Comparison of ENCODE assay signal across 8 mouse cellular contexts in the genomic region with DNA sequence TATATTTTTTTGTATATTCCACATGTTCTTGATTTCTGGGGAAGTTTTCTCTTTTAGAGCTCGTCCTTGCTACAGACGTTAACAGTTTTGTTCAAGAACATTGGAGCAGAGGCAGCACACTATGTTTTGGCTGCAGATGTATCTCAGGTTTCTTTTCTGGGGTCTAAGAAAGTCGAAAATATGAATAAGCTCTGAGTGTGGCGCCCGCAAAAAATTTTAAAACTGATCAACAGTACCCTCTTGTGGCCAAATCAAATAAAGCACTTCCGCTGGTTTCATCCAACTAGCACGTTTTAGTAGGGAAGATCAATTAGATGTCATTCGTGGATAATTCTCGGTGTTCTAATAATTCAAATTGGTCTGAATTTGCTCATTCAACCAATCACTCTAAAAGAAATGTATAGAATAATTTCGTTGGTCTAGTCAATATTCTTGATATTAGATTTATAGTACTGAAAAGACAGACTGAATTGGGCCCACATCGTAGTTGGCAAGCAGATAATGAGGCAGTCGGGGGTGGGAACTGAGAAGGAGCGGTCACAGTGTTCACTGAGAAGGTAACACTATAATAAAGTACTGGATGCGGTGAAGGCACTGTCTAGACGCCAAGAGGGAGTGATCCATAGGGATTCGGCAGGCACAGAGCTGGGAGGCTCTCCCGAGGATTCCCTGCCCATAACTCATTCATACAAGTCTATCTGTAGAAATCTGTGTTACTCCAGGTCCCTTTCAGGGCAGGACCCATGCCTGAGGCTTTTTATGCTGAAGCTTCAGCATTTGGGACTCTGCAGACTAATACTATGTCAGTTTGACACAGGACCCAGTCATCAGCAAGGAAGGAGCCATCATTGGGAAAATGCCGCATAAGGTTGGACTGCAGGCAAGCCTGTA. TPM values are rescaled to one million over a fixed set of nuclear protein-coding genes. Genes with fewer than 3 reads are reported as not detected.
DNase-seq lines count a peak whose midpoint lies in the region; ATAC-seq and TF ChIP-seq lines count a peak whose summit lies in the region.

No protein-coding gene starts in this region.

- H3K4me1 ChIP-seq in hindbrain, postnatal 0 days (ENCODE audit: insufficient read depth, low read length), result no peaks in the 10 kb centered on the region
- no peaks in the 10 kb centered on the region for H3K4me1 ChIP-seq in limb, embryonic 12.5 days (replicated peaks)

- peak overlapping the region; percentile 27 for H3K4me2 ChIP-seq in hindbrain, postnatal 0 days (ENCODE audit: low read depth, low read length)
- no peak overlapping the region for H3K4me2 ChIP-seq in limb, embryonic 12.5 days

- H3K27me3 ChIP-seq in hindbrain, postnatal 0 days (ENCODE audit: insufficient read depth, low read length), result no peaks in the 10 kb centered on the region
- H3K27me3 ChIP-seq in limb, embryonic 12.5 days, result no peaks in the 10 kb centered on the region

- no peaks in the 10 kb centered on the region for H3K9me3 ChIP-seq in hindbrain, postnatal 0 days (ENCODE audit: low read length)
- H3K9me3 ChIP-seq in limb, embryonic 12.5 days, result no peaks in the 10 kb centered on the region

- H3K9ac ChIP-seq in hindbrain, postnatal 0 days (replicated peaks; ENCODE audit: low read length), result no peak overlapping the region
- H3K9ac ChIP-seq in limb, embryonic 12.5 days (replicated peaks), result no peak overlapping the region

- ATAC-seq in hindbrain, postnatal 0 days, result peak; percentile 70
- peak; percentile 37; the same call in 1 of the 2 replicates for ATAC-seq in limb, embryonic 12.5 days (ENCODE audit: insufficient number of reproducible peaks, insufficient read depth, low FRiP score, low TSS enrichment, low read depth)

- WGBS in hindbrain, postnatal 0 days, result 39% methylated on average over 18 of the region's 18 CpGs
- WGBS in limb, embryonic 12.5 days, result 42% methylated on average over 18 of the region's 18 CpGs

- H3K36me3 ChIP-seq in hindbrain, postnatal 0 days (ENCODE audit: insufficient read depth, low read length), result no peaks in the 10 kb centered on the region
- H3K36me3 ChIP-seq in limb, embryonic 12.5 days, result no peaks in the 10 kb centered on the region

- peak; percentile 69 for TF ChIP-seq CTCF in hindbrain, postnatal 0 days (IDR thresholded peaks at IDR 0.05; ENCODE audit: low read depth)

- no peak overlapping the region for H3K4me3 ChIP-seq in hindbrain, postnatal 0 days (ENCODE audit: low read length)
- H3K4me3 ChIP-seq in limb, embryonic 12.5 days (replicated peaks), result no peak overlapping the region

- peak; percentile 43 for DNase-seq in cerebellum, adult 8-10 months
- DNase-seq in cerebellum, adult 9-11 months, result no peak
- peak; percentile 16 for DNase-seq in 3134 (ENCODE audit: extremely low read depth, insufficient read length, low spot score)
- peak; percentile 44 for DNase-seq in embryo, embryonic 9.5 days (ENCODE audit: extremely low spot score)
- DNase-seq in hindbrain, postnatal 0 days (ENCODE audit: low spot score), result peak; percentile 77
- peak; percentile 25 for DNase-seq in retina, postnatal 7 days (ENCODE audit: low read depth, low spot score)
- no peak for DNase-seq in natural killer cell, adult 2 months (ENCODE audit: low spot score in 2 of 2)

- no peak overlapping the region for H3K27ac ChIP-seq in hindbrain, postnatal 0 days
- H3K27ac ChIP-seq in limb, embryonic 12.5 days, result no peak overlapping the region

RNA-seq across cellular contexts. Expression of a gene that starts 17.1 kb away (rescaled TPM):
- not detected in 2 replicates for total RNA-seq in hindbrain, postnatal 0 days (2014; rRNA removed)
- polyA plus RNA-seq in hindbrain, postnatal 0 days (2015; fragmentation: Nextera tagmentation; extraction: Ambion mirVana), result not detected in 2 replicates
- not detected in 2 replicates for polyA plus RNA-seq in limb, embryonic 12.5 days (2016; fragmentation: Nextera tagmentation; extraction: Ambion mirVana)

RNA-seq across cellular contexts. Expression of a gene that starts 24.9 kb away (rescaled TPM):
- 0.83 and 1.3 TPM in 2 replicates for total RNA-seq in hindbrain, postnatal 0 days (2014; rRNA removed)
- polyA plus RNA-seq in hindbrain, postnatal 0 days (2015; fragmentation: Nextera tagmentation; extraction: Ambion mirVana), result 0.50 and 0.55 TPM in 2 replicates
- polyA plus RNA-seq in limb, embryonic 12.5 days (2016; fragmentation: Nextera tagmentation; extraction: Ambion mirVana), result 2.1 and 2.4 TPM in 2 replicates

Comparison
In these comparisons a context has a peak if more than half of its experiments do, and no peak if none do; other contexts are left out.
1. DNase-seq: peak in cerebellum, adult 8-10 months (single experiment), 3134 (single experiment), embryo, embryonic 9.5 days (single experiment), hindbrain, postnatal 0 days (single experiment) and retina, postnatal 7 days (single experiment); none in cerebellum, adult 9-11 months (single experiment) and natural killer cell, adult 2 months (0 of 2).